Mouse (Mus musculus) heart, postnatal 0 days (tissue): ENCODE measurements around the gene Hras. TPM values are rescaled to one million over a fixed set of nuclear protein-coding genes. Genes with fewer than 3 reads are reported as not detected.

Source experiments
- ATAC-seq: fragments of 200-750 bp; cut with Nextera tagmentation; 2 replicates; pipeline ENCODE4 v1.8.0; 2017; ENCODE audit warnings: low read depth, moderate number of reproducible peaks, moderate library complexity; ENCODE audit not compliant: insufficient read depth
- DNase-seq: peaks from one replicate; pipeline ENCODE4 v3.0.0-alpha.2; 2016; ENCODE audit warnings: low spot score
- H3K27ac ChIP-seq: fragments of 300-500 bp; sonication (generic); 2 replicates; pipeline ENCODE4 v1.5.1; 2014; ENCODE audit warnings: low read depth, mild to moderate bottlenecking
- H3K27me3 ChIP-seq: fragments of 300-500 bp; sonication (generic); 2 replicates; pipeline ENCODE4 v1.6.1; 2014; ENCODE audit warnings: low read length, mixed read lengths; ENCODE audit not compliant: control insufficient read depth, insufficient read depth
- H3K36me3 ChIP-seq: fragments of 300-500 bp; sonication (generic); replicated peaks from 2 replicates; pipeline ENCODE4 v1.6.1; 2014; ENCODE audit warnings: low read length, mixed read lengths; ENCODE audit not compliant: control insufficient read depth, insufficient read depth
- H3K4me1 ChIP-seq: fragments of 300-500 bp; sonication (generic); 2 replicates; pipeline ENCODE4 v1.6.1; 2014; ENCODE audit warnings: antibody characterized with exemption; ENCODE audit not compliant: control insufficient read depth, insufficient read depth
- H3K4me2 ChIP-seq: fragments of 300-500 bp; sonication (generic); 2 replicates; pipeline ENCODE4 v1.6.1; 2014; ENCODE audit warnings: low read depth, mild to moderate bottlenecking, low read length, moderate library complexity
- H3K4me3 ChIP-seq: fragments of 300-500 bp; sonication (generic); 2 replicates; pipeline ENCODE4 v1.5.1; 2014; ENCODE audit warnings: low read depth, low read length
- H3K9ac ChIP-seq: fragments of 300-500 bp; sonication (generic); replicated peaks from 2 replicates; pipeline ENCODE4 v1.6.1; 2014; ENCODE audit warnings: low read depth, low read length, mixed read lengths
- H3K9me3 ChIP-seq: fragments of 300-500 bp; sonication (generic); replicated peaks from 2 replicates; pipeline ENCODE4 v1.6.1; 2016; ENCODE audit warnings: low read length; ENCODE audit not compliant: control insufficient read depth
- CTCF ChIP-seq: IDR thresholded peaks from 2 replicates; pipeline ENCODE4 v1.5.1; 2016; ENCODE audit warnings: antibody characterized with exemption, control low read depth, low read depth
- EP300 ChIP-seq: IDR thresholded peaks from 2 replicates; pipeline ENCODE4 v1.6.1; 2016; ENCODE audit warnings: antibody characterized with exemption, low read depth
- WGBS: fragments of 180-500 bp; shearing (Covaris S2); extraction: QIAGEN DNeasy Blood & Tissue Kit; methylation state at CpG from one replicate; pipeline ENCODE4 v1.1.7; 2014; 5-methylcytosine and 5-hydroxymethylcytosine counted together
- polyA plus RNA-seq: library from polyadenylated mRNA; unstranded; fragments of >200 nt; fragmentation: Nextera tagmentation; extraction: Ambion mirVana; gene quantifications from 2 replicates; pipeline ENCODE4 v1.2.1, GENCODE M21; 2015
- total RNA-seq: library from RNA; depleted of rRNA; stranded (reverse); fragments of >200 nt; gene quantifications from 2 replicates; pipeline ENCODE4 v1.2.3, GENCODE M21; 2014; ENCODE audit warnings: low replicate concordance

Gene Hras
- total and polyA plus RNA-seq, 2 experiments from 2014 or later = 72.2 to 78.9 TPM

DNA sequence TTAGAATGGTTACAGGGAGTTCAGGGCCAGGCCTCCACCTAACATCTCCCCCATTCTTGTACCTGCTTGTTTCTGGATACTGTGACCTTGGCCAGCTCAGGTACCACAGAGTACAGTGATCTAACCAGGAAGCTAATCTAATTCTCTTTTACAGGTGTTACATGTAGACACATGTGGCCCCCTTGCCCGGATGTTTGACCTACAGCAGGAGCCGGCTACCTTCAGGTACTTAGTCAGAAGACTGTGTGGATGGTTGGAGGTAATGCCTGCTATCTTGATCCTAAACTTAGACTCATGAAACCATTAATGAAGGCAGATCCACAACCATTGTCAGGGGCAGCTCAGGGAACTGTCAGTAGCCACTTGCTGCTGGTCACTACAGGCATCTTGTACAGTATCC, 1.9 kb upstream of the Hras start:
- Histone ChIP-seq H3K4me1 (peaks cover 5% of the 10 kb centered on the region), H3K36me3 (peaks cover 16% of the 10 kb centered on the region; the same call in 1 of the 2 replicates), H3K4me3 (no peak overlapping the region), H3K9me3 (no peaks in the 10 kb centered on the region), H3K4me2 (no peak overlapping the region), H3K9ac (no peak overlapping the region), H3K27ac (no peak overlapping the region), H3K27me3 (no peaks in the 10 kb centered on the region)
- DNase-seq (no peak), ATAC-seq (no peak)
- TF ChIP-seq CTCF (no peak), EP300 (no peak)
- WGBS = 92% methylated on average over 2 of the region's 2 CpGs

- peaks cover 5% of the 10 kb centered on the region for H3K4me1 ChIP-seq
- WGBS = under 1% methylated on average over 28 of the region's 28 CpGs
- peak overlapping the region; percentile 73 for H3K4me2 ChIP-seq
- H3K27ac ChIP-seq = peak overlapping the region; percentile 82
- TF ChIP-seq CTCF = no peak
- TF ChIP-seq EP300 = no peak
- DNase-seq = peak; percentile 50
- peak; percentile 21; the same call in 1 of the 2 replicates for ATAC-seq
- H3K9ac ChIP-seq = peak overlapping the region; percentile 51; the same call in 1 of the 2 replicates
- H3K4me3 ChIP-seq = peak overlapping the region; percentile 85
- no peaks in the 10 kb centered on the region for H3K27me3 ChIP-seq
- H3K36me3 ChIP-seq = peaks cover 25% of the 10 kb centered on the region
- no peaks in the 10 kb centered on the region for H3K9me3 ChIP-seq
Observed at GRCm38 (mm10) chr7:141194830-141195229, 1.0 kb upstream of the Hras start.

- no peak for TF ChIP-seq CTCF
- TF ChIP-seq EP300 = no peak
- Histone ChIP-seq H3K4me3 (peak overlapping the region; percentile 85), H3K36me3 (peaks cover 29% of the 10 kb centered on the region), H3K27me3 (no peaks in the 10 kb centered on the region), H3K9me3 (no peaks in the 10 kb centered on the region), H3K9ac (peak overlapping the region; percentile 51), H3K4me1 (peaks cover 5% of the 10 kb centered on the region), H3K27ac (peak overlapping the region; percentile 82), H3K4me2 (peak overlapping the region; percentile 73)
- ATAC-seq (no peak), DNase-seq (no peak)
- WGBS = under 1% methylated on average over 23 of the region's 23 CpGs
Observed at GRCm38 (mm10) chr7:141194409-141194808, 604 bp upstream of the Hras start.

GRCm38 (mm10) chr7:141193348-141193856, 403 bp downstream of the Hras start:
- DNase-seq (peak; percentile 31), ATAC-seq (no peak; the same call in 1 of the 2 replicates)
- H3K4me2 ChIP-seq = peak overlapping the region; percentile 73
- H3K27me3 ChIP-seq = no peaks in the 10 kb centered on the region
- WGBS = 0% methylated on average over 29 of the region's 43 CpGs
- H3K36me3 ChIP-seq = peaks cover 34% of the 10 kb centered on the region
- H3K4me1 ChIP-seq = peaks cover 5% of the 10 kb centered on the region
- H3K27ac ChIP-seq = peak overlapping the region; percentile 79
- TF ChIP-seq EP300 (no peak), CTCF (no peak)
- no peaks in the 10 kb centered on the region for H3K9me3 ChIP-seq
- peak overlapping the region; percentile 85 for H3K4me3 ChIP-seq
- peak overlapping the region; percentile 81 for H3K9ac ChIP-seq

DNA sequence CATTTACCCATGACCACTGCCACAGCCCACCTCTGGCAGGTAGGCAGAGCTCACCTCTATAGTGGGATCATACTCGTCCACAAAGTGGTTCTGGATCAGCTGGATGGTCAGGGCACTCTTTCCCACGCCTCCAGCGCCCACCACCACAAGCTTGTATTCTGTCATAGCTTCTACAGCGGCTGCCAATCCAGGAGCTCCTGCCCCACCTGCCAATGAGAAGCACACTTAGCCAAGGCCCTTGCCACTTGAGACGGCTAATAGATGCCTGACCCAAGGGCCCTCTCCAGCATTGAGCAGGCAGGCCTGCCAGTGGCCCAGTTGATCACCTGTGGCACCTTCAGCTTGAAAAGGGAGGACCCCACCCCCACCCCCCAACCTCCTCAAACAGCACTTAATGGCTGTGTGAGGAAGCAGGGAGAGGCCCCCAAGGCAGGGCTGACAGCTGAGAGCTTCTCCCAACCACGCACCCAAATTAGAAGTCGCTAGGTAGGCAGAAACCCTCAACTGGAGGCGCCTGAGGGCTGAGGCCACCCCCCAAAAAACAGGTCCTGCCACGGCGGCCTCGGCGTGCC, 943 bp downstream of the Hras start:
- 28% methylated on average over 12 of the region's 12 CpGs for WGBS
- peaks cover 5% of the 10 kb centered on the region for H3K4me1 ChIP-seq
- H3K9ac ChIP-seq = peak overlapping the region; percentile 81
- H3K9me3 ChIP-seq = no peaks in the 10 kb centered on the region
- DNase-seq (no peak), ATAC-seq (no peak)
- peaks cover 34% of the 10 kb centered on the region for H3K36me3 ChIP-seq
- H3K27me3 ChIP-seq = no peaks in the 10 kb centered on the region
- peak overlapping the region; percentile 73 for H3K4me2 ChIP-seq
- H3K4me3 ChIP-seq = peak overlapping the region; percentile 85
- peak overlapping the region; percentile 79; the same call in 1 of the 2 replicates for H3K27ac ChIP-seq
- TF ChIP-seq CTCF (no peak), EP300 (no peak)
